Mouse (Mus musculus): Measurements from ENCODE around the gene Cyb5r3. TPM values are rescaled to one million over a fixed set of nuclear protein-coding genes. Genes with fewer than 3 reads are reported as not detected.

Cyb5r3 gene
- total and polyA plus RNA-seq, 2 experiments from 2014 or later: 117 to 166 TPM

GRCm38 (mm10) chr15:83154309-83154708 is 18.1 kb downstream of the Cyb5r3 start:
- Histone ChIP-seq H3K27me3 (ENCODE audit: control insufficient read depth, insufficient read depth, low read length) (no peaks in the 10 kb centered on the region), H3K4me1 (ENCODE audit: control insufficient read depth, insufficient read depth) (no peaks in the 10 kb centered on the region), H3K36me3 (replicated peaks; ENCODE audit: control insufficient read depth, insufficient read depth, low read length) (peaks cover 22% of the 10 kb centered on the region), H3K9me3 (replicated peaks; ENCODE audit: control insufficient read depth, low read length) (no peaks in the 10 kb centered on the region), H3K4me2 (ENCODE audit: low read depth, low read length) (no peak overlapping the region), H3K4me3 (ENCODE audit: low read depth, low read length) (no peak overlapping the region), H3K27ac (ENCODE audit: low read depth) (no peak overlapping the region), H3K9ac (replicated peaks; ENCODE audit: low read depth, low read length) (no peak overlapping the region)
- TF ChIP-seq EP300 (IDR thresholded peaks at IDR 0.05; ENCODE audit: low read depth) (no peak), CTCF (IDR thresholded peaks at IDR 0.05; ENCODE audit: low read depth) (no peak)
- 90% methylated on average over 7 of the region's 7 CpGs for WGBS
- DNase-seq (ENCODE audit: low spot score) (no peak), ATAC-seq (ENCODE audit: insufficient read depth, low read depth) (no peak)

- Histone ChIP-seq H3K9me3 (replicated peaks; ENCODE audit: control insufficient read depth, low read length) (no peaks in the 10 kb centered on the region), H3K27me3 (ENCODE audit: control insufficient read depth, insufficient read depth, low read length) (no peaks in the 10 kb centered on the region), H3K4me3 (ENCODE audit: low read depth, low read length) (no peak overlapping the region), H3K4me1 (ENCODE audit: control insufficient read depth, insufficient read depth) (peaks cover 8% of the 10 kb centered on the region), H3K4me2 (ENCODE audit: low read depth, low read length) (no peak overlapping the region), H3K27ac (ENCODE audit: low read depth) (0 out of 2 replicates have a peak overlapping the region, but pooled peaks have one; percentile 15), H3K9ac (replicated peaks; ENCODE audit: low read depth, low read length) (no peak overlapping the region), H3K36me3 (replicated peaks; ENCODE audit: control insufficient read depth, insufficient read depth, low read length) (peaks cover 22% of the 10 kb centered on the region)
- DNase-seq (ENCODE audit: low spot score) (no peak), ATAC-seq (ENCODE audit: insufficient read depth, low read depth) (no peak)
- WGBS: 80% methylated on average over 4 of the region's 4 CpGs
- no peak for TF ChIP-seq EP300 (IDR thresholded peaks at IDR 0.05; ENCODE audit: low read depth)
- no peak for TF ChIP-seq CTCF (IDR thresholded peaks at IDR 0.05; ENCODE audit: low read depth)
Observed at GRCm38 (mm10) chr15:83150694-83151093, 21.7 kb downstream of the Cyb5r3 start.

GRCm38 (mm10) chr15:83150073-83150442 is 22.3 kb downstream of the Cyb5r3 start:
- no peaks in the 10 kb centered on the region for H3K27me3 ChIP-seq (ENCODE audit: control insufficient read depth, insufficient read depth, low read length)
- ATAC-seq (ENCODE audit: insufficient read depth, low read depth) (no peak), DNase-seq (ENCODE audit: low spot score) (no peak)
- H3K4me2 ChIP-seq (ENCODE audit: low read depth, low read length): peak overlapping the region; percentile 54
- no peaks in the 10 kb centered on the region for H3K9me3 ChIP-seq (replicated peaks; ENCODE audit: control insufficient read depth, low read length)
- H3K4me3 ChIP-seq (ENCODE audit: low read depth, low read length): peak overlapping the region; percentile 97; the same call in 1 of the 2 replicates
- no peak for TF ChIP-seq CTCF (IDR thresholded peaks at IDR 0.05; ENCODE audit: low read depth)
- no peak for TF ChIP-seq EP300 (IDR thresholded peaks at IDR 0.05; ENCODE audit: low read depth)
- peak overlapping the region; percentile 91 for H3K9ac ChIP-seq (replicated peaks; ENCODE audit: low read depth, low read length)
- H3K27ac ChIP-seq (ENCODE audit: low read depth): peak overlapping the region; percentile 96
- H3K4me1 ChIP-seq (ENCODE audit: control insufficient read depth, insufficient read depth): peaks cover 8% of the 10 kb centered on the region
- peaks cover 22% of the 10 kb centered on the region for H3K36me3 ChIP-seq (replicated peaks; ENCODE audit: control insufficient read depth, insufficient read depth, low read length)
- WGBS: 22% methylated on average over 3 of the region's 3 CpGs

- no peaks in the 10 kb centered on the region for H3K27me3 ChIP-seq (ENCODE audit: control insufficient read depth, insufficient read depth, low read length)
- peak within 1 kb of the TSS; percentile 97 for H3K4me3 ChIP-seq (ENCODE audit: low read depth, low read length)
- peak within 1 kb of the TSS; percentile 91 for H3K9ac ChIP-seq (replicated peaks; ENCODE audit: low read depth, low read length)
- H3K36me3 ChIP-seq (replicated peaks; ENCODE audit: control insufficient read depth, insufficient read depth, low read length): peaks cover 19% of the 10 kb centered on the region
- H3K27ac ChIP-seq (ENCODE audit: low read depth): peak within 1 kb of the TSS; percentile 96
- ATAC-seq (ENCODE audit: insufficient read depth, low read depth) (peak; percentile 93), DNase-seq (ENCODE audit: low spot score) (peak; percentile 98)
- no peaks in the 10 kb centered on the region for H3K9me3 ChIP-seq (replicated peaks; ENCODE audit: control insufficient read depth, low read length)
- no peak for TF ChIP-seq CTCF (IDR thresholded peaks at IDR 0.05; ENCODE audit: low read depth)
- no peak; the same call in none of the 2 replicates for TF ChIP-seq EP300 (IDR thresholded peaks at IDR 0.05; ENCODE audit: low read depth)
- WGBS: under 1% methylated on average over 56 of the region's 56 CpGs
- H3K4me2 ChIP-seq (ENCODE audit: low read depth, low read length): peak within 1 kb of the TSS; percentile 66
- H3K4me1 ChIP-seq (ENCODE audit: control insufficient read depth, insufficient read depth): peaks cover 8% of the 10 kb centered on the region
Observed at GRCm38 (mm10) chr15:83149196-83150072, 23.0 kb downstream of the Cyb5r3 start, which contains the start of gene Poldip3. Gene Poldip3, minus strand, starts transcription at chr15:83149384.

- no peaks in the 10 kb centered on the region for H3K27me3 ChIP-seq (ENCODE audit: control insufficient read depth, insufficient read depth, low read length)
- H3K36me3 ChIP-seq (replicated peaks; ENCODE audit: control insufficient read depth, insufficient read depth, low read length): peaks cover 15% of the 10 kb centered on the region
- under 1% methylated on average over 37 of the region's 41 CpGs for WGBS
- peak; percentile 71 for DNase-seq (ENCODE audit: low spot score)
- peak overlapping the region; percentile 91 for H3K9ac ChIP-seq (replicated peaks; ENCODE audit: low read depth, low read length)
- H3K4me3 ChIP-seq (ENCODE audit: low read depth, low read length): peak overlapping the region; percentile 97
- H3K4me2 ChIP-seq (ENCODE audit: low read depth, low read length): peak overlapping the region; percentile 66
- H3K4me1 ChIP-seq (ENCODE audit: control insufficient read depth, insufficient read depth): peaks cover 8% of the 10 kb centered on the region
- ATAC-seq (ENCODE audit: insufficient read depth, low read depth): peak; percentile 84
- peak overlapping the region; percentile 96 for H3K27ac ChIP-seq (ENCODE audit: low read depth)
- TF ChIP-seq CTCF (IDR thresholded peaks at IDR 0.05; ENCODE audit: low read depth) (no peak), EP300 (IDR thresholded peaks at IDR 0.05; ENCODE audit: low read depth) (no peak)
- H3K9me3 ChIP-seq (replicated peaks; ENCODE audit: control insufficient read depth, low read length): no peaks in the 10 kb centered on the region
Observed at GRCm38 (mm10) chr15:83148801-83149195, 23.6 kb downstream of the Cyb5r3 start.
